Mouse (Mus musculus): ENCODE results near the gene Fam198a.

Fam198a gene

DNA sequence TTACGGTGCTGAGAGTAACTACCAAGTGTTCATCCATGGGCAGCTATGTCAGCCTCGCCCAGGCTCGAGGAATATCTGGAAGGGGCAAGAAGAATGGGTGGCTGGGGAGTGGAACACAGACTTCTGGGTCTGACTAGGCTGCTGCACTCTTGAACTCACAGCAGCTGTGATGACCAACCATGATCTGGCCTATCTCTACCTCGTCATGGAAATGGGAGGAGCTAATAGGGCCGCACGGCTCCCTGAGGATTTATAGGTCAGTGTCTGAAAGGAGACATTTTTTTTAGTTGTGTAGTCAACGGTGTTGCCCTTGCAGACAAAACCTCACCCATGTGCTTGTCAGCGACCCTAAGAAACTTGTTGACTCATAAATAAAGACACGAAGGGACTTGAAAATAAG, 30.3 kb downstream of the Fam198a start:
- in situ Hi-C loops (cut with MboI, MseI): loop anchor here (25.0 kb wide), 1 partner anchor 144 kb away; the partner anchor contains the start of gene Ccdc13

DNA sequence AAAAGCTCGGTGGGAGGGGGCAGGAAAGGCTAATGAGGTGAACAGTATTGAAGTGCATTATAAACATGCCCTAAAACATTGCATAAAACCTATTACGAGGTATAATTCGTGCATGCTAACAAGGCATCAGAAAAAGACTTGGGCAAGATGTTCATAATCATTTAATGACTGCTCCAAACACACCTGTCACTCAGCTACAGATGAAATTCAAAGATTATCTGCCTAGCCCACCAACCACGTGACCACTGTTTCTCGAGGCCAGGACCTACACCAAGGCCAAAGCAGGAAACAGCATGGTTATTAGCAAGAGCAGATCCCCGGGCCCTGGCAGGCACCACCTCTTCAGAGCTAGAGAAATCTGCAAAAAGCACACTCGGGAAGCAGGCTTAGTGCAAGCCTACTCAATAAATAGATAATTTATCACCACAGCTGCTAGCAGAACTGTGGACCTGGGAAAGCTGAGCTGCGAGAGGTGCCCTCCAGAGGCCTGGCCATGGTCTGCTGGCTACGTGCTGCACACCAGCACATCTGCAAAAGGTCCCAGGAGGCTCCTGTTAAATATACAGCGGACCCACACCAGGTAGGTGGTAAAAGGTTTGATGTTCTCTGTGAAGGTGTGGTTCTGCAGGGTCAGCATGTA, 30.8 kb downstream of the Fam198a start:
- in situ Hi-C loops (cut with MboI, MseI): loop anchor here (25.0 kb wide), 1 partner anchor 144 kb away; the partner anchor contains the start of gene Ccdc13

DNA sequence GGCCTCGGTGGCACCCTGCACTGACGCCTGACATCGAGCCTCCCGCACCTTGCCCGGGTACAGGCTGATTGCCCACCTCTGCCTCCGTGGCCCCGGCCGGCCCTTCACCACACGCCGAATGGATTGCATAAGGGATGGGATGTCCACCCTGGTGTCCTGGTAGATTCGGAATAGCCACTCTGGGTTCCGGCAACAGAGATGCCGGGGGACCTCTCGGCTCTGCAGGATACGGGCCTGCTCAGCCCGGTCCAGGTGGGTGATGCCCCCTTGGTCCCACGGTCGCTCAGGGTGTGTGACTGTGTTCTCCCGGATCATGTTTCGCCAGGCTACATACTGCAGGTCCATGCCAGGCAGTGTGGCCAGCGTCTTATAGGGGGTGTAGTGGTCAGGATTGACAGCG, 31.4 kb downstream of the Fam198a start:
- in situ Hi-C loops (cut with MboI, MseI): loop anchor here (25.0 kb wide), 1 partner anchor 145 kb away; the partner anchor contains the start of gene Ccdc13

DNA sequence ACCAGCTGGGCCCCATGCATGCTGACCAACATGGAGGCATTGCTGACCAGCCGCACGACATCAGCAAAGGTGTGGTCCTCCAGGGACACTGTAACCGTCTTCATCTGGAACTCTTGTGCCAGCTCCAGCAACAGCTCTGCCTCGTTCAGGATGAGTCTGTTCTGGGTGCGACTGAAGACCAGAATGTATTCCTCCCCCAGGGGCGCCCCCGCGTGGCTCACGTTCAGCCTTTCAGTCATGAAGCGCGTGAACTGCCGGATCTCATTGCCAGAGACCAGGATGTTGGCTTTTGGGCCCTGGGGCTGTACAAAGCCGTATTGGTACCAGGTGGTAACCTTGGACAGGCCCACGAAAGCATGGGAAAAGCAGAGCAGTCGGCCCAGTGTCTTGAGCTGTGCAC, 31.9 kb downstream of the Fam198a start:
- in situ Hi-C loops (cut with MboI, MseI): loop anchor here (25.0 kb wide), 1 partner anchor 145 kb away; the partner anchor contains the start of gene Ccdc13

DNA sequence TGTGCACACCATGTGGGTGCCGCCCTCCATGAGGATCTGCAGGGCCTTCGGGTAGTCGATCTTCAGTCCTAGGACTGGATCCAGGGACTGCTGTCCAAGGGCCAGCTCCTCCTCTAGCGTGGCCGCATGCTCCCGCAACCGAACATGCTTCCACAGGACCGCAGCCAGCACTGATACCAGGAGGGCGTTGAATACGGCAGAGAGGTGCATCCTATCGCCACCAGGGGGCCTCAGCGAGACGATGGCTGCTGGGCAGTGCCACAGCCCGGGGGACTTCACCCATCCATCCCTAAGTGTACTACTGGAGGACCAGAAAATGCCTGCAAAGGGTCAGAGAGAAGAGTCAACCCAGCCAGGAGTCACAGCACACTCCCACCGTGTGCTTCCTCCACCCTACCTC, 32.7 kb downstream of the Fam198a start:
- in situ Hi-C loops (cut with MboI, MseI): loop anchor here (25.0 kb wide), 1 partner anchor 146 kb away; the partner anchor contains the start of gene Ccdc13

DNA sequence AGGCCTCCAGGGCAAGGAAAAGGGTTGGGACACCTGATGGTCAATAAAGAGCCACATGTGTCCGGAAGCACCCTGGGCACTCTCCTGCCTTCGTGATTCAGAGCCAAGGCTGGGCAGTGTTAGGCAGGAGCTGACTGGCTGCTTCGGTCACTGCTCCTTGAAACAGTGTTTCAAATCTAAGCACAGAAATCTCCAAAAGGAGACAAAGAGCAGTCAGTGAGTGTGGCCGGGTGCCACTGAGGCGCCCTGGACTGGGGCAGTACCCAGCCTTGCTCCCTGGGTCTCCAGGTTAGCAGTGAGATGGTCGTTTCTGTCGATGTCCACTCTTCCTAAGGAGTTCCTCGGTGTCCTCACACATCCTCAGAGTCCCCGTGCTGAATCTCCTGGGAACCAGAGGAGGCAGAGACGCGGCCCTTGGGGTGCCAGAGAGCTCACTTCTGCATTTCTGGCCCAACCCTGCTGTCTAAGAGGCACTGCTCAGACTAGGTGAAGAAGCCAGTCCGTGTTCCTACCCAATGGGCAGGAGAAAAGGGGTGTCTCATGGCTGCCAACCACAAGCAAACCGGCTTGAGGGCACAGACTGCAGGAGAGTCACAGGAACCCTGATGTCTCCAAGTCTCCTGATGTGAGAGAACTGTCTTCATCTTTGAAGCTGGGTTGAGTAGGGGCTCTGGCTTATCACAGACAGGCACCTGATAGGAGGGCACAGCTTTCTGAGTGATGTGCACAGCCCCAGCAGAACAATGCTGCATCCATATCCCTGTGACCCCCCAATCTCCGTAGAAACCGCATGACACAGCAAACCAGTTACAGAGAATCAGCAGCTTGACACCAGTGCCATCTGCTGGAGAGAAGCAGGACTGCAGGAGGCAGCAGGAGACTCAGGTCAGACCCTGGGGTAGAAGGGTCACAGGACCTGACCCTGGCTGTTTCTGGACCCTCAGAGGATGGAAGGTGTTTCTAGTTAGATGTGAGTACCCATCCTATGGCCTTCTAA, 34.0 kb downstream of the Fam198a start:
- in situ Hi-C loops (cut with MboI, MseI): loop anchor here (25.0 kb wide), 1 partner anchor 147 kb away; the partner anchor contains the start of gene Ccdc13

DNA sequence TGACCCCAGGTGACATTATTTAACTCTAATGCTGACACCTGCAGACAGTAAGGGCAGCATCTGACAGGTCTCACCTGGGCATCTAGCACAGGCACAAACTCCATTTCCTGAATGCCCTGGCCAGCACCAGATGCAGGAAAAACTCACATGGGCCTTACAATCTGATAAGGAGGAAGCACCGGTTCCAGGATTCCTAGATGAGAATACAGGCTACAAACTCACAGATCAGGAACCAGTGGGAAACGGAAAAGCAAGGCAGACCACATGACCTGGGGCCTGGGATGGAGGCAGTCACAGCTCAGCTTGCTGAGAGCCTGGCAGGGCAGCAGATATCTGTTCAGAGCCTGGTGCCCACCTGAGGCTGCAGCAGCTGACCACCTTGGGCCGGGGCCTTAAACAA, 38.1 kb downstream of the Fam198a start:
- in situ Hi-C loops (cut with MboI, MseI): loop anchor here (25.0 kb wide), 1 partner anchor 152 kb away; the partner anchor contains the start of gene Ccdc13

DNA sequence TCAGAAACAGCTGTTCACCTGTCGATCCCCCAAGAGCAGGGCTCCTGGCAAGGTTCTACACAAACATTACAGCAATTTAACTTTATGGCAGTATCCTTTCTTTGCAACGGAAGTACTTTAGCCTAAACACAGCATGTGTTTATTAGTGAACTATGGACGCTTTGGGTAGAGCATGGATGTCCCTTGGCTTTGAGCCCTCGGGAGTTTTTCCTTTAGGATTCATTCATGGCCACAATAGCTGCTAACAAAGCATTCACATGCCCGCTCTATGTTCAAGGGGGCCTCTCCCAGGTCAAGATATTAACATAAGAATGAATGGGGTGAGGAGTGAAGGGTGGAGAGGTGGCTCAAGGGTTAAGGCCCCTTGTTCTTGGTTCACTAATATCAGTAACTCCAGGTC, 38.7 kb downstream of the Fam198a start:
- in situ Hi-C loops (cut with MboI, MseI): loop anchor here (25.0 kb wide), 1 partner anchor 152 kb away; the partner anchor contains the start of gene Ccdc13

DNA sequence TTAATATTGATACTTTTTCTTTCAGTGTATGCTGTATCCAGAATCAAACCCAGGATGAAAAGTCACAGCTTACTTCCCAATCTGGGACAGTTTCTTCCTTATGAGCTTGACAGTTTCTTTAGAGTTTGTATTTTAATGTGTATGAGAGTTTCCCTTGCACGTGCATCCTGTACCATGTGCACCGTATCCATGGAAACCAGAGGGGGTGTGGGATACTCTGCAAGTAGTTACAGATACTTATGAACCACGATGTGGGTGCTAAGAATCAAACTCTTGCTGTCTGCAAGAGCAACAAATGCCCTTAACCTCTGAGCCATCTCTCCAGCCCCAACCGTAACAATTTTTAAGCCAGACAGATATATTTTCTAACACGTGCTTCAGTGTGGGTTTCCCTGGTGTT, 40.3 kb downstream of the Fam198a start:
- in situ Hi-C loops (cut with MboI, MseI): loop anchor here (25.0 kb wide), 1 partner anchor 154 kb away; the partner anchor contains the start of gene Ccdc13

DNA sequence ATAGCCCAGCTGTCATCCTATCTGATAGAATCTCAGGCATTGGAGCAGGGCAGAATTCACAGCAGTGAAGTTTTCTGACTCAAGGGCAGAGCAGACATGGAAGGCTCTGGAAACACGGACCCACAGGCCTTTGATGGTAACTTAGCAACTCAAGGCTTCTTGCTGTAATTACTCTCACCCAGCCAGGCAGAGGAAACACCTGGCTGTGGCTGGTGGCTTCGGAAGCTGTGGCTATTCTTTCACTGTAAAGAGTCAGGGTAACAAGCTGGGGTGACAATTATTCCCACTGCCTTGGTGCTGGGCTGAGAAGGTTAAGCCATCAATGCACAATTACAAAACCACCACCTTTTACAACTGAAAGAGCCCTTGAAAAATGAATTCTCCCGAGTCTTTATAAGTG, 42.3 kb downstream of the Fam198a start:
- in situ Hi-C loops (cut with MboI, MseI): loop anchor here (25.0 kb wide), 1 partner anchor 156 kb away; the partner anchor contains the start of gene Ccdc13

DNA sequence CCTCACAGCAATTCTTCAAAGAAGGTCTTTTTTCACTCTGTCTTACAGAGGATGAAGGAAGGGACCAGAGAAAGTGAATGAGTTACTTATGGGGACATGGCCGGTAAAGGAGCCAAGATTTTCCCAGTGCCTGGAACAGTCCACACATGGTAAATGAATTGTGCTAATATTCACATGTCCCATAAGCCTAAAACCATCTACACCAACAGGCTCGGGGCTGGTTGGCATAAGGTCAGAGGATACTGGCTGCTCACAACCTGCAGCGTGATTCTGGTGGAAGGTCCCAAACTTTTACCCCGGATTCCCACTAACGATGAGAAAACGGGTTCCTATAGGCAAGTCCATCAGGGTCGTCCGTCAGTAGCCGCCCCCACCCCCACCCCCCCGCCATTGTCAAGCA, 44.3 kb downstream of the Fam198a start:
- in situ Hi-C loops (cut with MboI, MseI): loop anchor here (25.0 kb wide), 1 partner anchor 158 kb away; the partner anchor contains the start of gene Ccdc13

DNA sequence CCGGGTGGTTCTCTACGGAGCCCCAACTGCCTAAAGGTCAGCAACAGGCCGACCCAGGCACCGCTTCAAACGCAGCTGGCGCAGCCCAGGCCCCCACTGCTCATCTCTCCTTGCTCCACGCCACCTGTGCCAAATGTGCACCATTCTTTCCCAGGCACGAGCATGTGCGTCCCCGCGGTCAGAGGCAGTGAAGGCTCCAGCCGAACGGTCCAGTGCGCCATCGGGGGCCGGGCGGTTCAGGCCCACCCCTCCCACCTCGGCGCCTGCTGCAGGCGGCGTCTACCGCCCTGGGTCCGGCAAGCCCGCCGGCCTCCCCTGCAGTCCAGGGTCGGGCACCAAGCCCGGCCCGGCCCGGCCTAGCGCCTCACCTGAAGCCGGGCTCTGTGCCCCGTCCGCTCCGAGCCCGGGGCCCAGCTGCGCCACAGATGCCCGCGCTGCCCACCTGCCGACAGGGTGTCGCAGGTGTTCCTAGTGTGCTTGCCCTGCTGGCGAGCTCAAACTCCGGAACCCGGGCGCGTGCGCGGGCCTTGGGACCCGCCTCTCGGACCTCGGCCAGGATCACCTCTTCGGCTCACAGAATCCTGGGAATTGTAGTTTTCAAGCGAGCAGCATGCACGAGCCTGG, 44.8 kb downstream of the Fam198a start:
- in situ Hi-C loops (cut with MboI, MseI): loop anchor here (25.0 kb wide), 1 partner anchor 158 kb away; the partner anchor contains the start of gene Ccdc13

DNA sequence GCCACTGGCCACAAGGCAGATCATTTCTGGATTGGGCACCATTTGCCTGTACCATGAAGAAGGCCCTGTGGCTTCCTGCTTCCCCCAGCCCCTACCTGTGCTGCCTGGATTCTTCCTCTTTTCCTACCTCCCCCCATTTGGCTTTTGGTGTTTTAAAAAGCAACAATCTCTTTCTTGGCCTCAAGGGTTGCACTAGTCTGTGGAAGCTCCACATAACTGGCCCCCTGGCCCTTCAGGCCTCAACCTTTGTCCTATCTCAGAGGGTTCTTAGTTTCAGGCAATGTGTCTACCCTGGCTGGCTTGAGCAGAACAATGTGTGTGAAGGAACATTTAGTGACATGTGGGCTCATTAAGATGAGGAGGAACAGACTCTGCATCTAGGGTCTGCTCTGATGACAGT, 46.2 kb downstream of the Fam198a start, which contains the start of gene Pomgnt2:
Pomgnt2 (minus strand) TSS at position 101 of the 400 bp plus-strand sequence.
- in situ Hi-C loops (cut with MboI, MseI): loop anchor here (25.0 kb wide), 1 partner anchor 160 kb away; the partner anchor contains the start of gene Ccdc13

DNA sequence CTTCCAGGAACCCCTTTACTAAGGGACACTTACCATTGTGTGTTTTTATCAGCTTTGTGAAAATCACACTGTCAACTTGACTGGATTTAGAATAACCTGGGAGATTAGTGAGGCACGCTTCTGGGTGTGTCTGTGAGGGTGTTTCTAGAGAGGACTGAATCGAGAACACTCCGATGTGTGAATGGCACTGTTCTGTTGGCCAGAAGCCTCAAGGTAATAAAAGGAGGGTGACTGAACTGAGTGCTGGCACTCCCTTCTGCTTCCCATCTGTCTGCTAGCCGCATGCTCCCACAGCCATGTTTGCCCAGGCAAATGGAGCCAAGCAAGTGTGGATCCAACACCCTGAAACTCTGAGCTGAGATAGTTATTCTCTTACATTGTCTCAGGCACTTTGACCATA, 47.2 kb downstream of the Fam198a start:
- in situ Hi-C loops (cut with MboI, MseI): loop anchor here (25.0 kb wide), 1 partner anchor 161 kb away; the partner anchor contains the start of gene Ccdc13

DNA sequence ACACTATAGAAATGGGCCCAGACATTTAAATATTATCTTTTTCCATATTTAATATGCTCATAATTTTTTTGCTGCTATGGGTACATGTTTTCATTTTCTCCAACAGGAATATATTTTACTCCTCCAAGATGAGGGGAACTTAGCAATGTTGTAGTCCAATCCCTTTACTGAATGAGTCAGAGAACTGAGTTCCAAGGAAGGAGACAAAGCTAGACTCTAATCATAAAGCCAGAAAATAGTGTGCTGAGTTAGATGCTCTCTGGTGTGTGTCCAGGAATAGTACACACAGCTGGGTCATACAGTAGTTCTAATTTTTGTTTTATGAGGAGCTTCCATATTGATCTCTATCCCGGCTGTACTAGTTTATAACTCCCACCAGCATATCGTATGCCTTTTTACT, 55.4 kb downstream of the Fam198a start:
- in situ Hi-C loops (cut with MboI, MseI): no loop called here

DNA sequence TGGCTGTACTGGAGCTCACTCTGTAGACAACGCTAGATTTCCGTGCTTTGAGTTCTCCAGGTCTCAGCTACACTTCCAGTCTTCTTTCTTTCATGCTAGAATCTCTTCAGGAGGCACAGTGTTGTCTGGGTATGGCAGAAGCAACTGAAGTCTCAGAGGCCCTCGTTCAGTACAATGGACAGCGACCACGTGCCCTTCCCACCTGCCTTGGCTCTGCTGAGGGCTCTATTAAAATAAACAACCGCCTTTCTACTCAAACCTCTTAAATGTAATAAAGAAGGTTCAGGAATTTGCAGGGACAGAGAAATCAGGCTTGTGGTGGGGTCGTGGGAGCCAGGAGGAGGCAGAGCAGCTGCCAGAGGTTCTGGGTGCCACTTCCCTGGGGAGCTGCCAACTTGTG, 55.8 kb downstream of the Fam198a start:
- in situ Hi-C loops (cut with MboI, MseI): no loop called here

DNA sequence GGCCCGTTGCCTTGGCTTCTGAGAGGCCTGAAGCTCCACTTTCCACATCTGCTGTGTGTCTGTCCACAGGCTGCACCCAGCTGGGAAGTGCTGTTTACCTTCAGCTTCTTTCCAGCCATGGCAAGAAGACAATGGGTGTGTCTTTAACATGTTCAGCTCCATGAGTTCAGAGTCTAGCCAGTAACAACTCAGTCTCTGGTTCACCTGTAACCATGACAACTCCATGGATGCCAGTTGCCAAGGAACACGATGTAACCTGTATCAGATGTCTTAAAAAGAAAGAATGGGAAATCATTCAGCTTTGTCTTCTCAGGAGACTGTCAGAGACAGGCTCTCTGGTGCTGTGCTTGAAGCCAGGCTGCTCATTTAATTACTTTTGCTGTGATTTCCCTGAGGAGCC, 58.1 kb downstream of the Fam198a start:
- in situ Hi-C loops (cut with MboI, MseI): no loop called here

DNA sequence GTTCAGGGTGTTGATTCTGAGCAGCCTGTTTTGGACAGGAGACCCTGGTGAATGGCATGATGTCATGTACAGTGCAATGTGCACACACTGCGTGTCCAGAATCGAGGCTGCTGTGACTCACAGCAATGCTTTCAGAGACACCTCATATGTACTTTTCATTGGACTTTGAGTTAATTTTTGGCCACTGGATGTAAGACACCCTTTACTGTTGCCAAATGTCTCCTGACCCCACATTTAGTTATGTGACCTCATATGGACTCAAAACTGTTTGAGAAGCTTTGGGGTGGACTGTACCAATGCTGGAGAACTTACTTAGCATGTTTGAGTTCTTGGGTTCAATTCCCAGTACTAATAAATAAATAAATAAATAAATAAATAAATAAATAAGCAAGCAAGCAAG, 60.0 kb downstream of the Fam198a start:
- in situ Hi-C loops (cut with MboI, MseI): no loop called here

DNA sequence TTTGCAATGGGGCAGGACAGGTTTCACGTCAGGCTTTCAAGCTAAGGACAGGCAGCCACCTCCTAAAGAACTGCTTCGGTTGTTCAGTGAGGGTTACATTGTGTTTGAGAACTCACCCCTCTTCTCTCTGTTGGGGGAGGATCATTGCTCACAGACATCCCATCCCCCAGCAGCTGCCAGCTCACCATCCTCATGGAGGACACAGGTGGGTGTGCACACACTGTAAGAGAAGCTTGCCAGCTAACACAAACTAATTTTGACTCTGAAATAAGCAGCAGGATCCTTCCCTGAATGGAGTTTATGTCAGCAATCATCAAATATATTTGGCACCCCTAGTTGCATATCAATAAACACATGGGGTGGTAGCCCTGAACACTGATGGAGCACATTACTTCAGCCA, 62.0 kb downstream of the Fam198a start:
- in situ Hi-C loops (cut with MboI, MseI): no loop called here

DNA sequence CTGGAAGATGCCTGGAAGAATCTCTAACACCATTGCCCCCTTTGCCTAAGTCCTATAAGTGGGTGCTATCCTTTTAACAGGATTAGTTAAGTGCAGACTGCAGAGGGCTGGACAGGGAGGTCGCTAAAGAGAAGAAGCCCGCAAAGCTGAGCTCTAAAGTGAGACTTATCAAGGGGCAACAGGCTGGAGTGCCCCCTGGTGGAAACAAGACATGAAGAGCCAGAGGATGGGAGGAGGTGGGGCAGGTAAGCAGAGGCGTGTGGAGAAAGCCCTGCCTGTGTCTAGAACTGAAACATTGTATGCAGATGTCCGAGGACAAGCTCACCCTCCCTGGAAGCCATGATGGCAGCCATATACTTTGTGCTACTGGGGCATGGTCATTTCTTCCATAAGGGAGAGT, 62.8 kb downstream of the Fam198a start:
- in situ Hi-C loops (cut with MboI, MseI): no loop called here

DNA sequence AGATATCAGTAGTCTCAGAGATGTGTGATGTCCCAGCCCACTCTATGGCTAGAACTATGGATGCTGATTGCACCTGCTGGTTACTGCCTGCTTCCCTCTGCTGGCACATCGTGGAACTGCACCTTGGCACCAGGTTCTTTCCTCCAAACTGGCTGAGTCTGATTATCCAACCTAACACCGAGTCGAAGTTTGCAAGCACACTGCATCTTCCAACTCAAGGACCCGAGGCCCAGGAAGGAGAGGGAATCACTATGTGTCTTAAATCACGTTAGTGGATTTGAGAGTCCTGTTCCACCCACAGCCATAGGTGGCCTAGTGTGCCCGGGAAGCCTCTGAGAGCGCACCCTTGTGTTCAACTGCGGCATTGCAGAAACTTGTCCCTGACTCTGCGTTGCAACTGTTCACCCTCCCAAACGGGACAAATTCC, 63.5 kb downstream of the Fam198a start:
- in situ Hi-C loops (cut with MboI, MseI): no loop called here
